Mouse (Mus musculus) bone marrow macrophage, adult 2 months (primary cell): Measurements from ENCODE around the gene Batf3.
A peak's percentile ranks its signal among the peaks of the same experiment; 100 is the strongest.

Experiments
- CTCF ChIP-seq: IDR thresholded peaks from 2 replicates; pipeline ENCODE4 v1.5.1; 2012; ENCODE audit warnings: low read depth, mild to moderate bottlenecking, low read length, moderate library complexity
- POLR2A ChIP-seq: IDR thresholded peaks from 2 replicates; pipeline ENCODE4 v1.6.1; 2012; ENCODE audit warnings: mild to moderate bottlenecking, low read depth, low read length, borderline replicate concordance

- TF ChIP-seq CTCF (peak; percentile 37), POLR2A (no peak)
These were observed 12.6 kb upstream of the Batf3 start for GRCm38 (mm10) chr1:191084951-191085559.
